Mouse (Mus musculus): ENCODE data around the gene Caap1. TPM values are rescaled to one million over a fixed set of nuclear protein-coding genes. Genes with fewer than 3 reads are reported as not detected.

Caap1 gene
- polyA plus RNA-seq, 1 experiment from 2014 or later, result 9.4 TPM

Other genes with a start within 250 kb of the Caap1 start
- not detected in 3 replicates for gene Gm10306, start 250 bp downstream of the Caap1 start, polyA plus RNA-seq (2018)
- 42.0 to 64.1 TPM (median 59.3 TPM) in 3 replicates for gene Plaa, start 46.4 kb upstream of the Caap1 start, polyA plus RNA-seq (2018)
- gene Ift74, start 57.7 kb upstream of the Caap1 start, polyA plus RNA-seq (2018), result 7.3 to 14.6 TPM (median 8.3 TPM) in 3 replicates
- gene Lrrc19, start 93.3 kb upstream of the Caap1 start, polyA plus RNA-seq (2018), result not detected in 3 replicates
- not detected in 3 replicates for gene Tek, start 182.5 kb upstream of the Caap1 start, polyA plus RNA-seq (2018)